Mouse (Mus musculus) embryonic stem cell, embryonic (primary cell): ENCODE data around the gene Cmas.

Experiments used
- CTCF ChIA-PET, 4 experiments: fragments of 300-600 bp in 2 of 4; fragments of 350-600 bp in 2 of 4; sonication (Branson Sonifier 250); formaldehyde crosslinking; loops; one replicate each; lab custom pipeline; 2022; ENCODE audit warnings: inconsistent platforms in 2 of 4; lab: Charles Lee
- POLR2A ChIA-PET, 4 experiments: fragments of 300-600 bp in 2 of 4; fragments of 350-600 bp in 2 of 4; sonication (Branson Sonifier 250); formaldehyde crosslinking; loops; one replicate each; lab custom pipeline; 2022; ENCODE audit warnings: antibody characterized with exemption in 4 of 4, inconsistent platforms in 1 of 4; lab: Charles Lee

Gene Cmas

GRCm38 (mm10) chr6:142802617-142803525 lies 46.4 kb downstream of the Cmas start:
- POLR2A ChIA-PET, result no interaction called here
- CTCF ChIA-PET, result interaction anchor here in 1 of 4 experiments (0.7 kb wide), 1 partner anchor 1807 kb away, joined by 3 read pairs; no protein-coding TSS in a partner anchor

DNA sequence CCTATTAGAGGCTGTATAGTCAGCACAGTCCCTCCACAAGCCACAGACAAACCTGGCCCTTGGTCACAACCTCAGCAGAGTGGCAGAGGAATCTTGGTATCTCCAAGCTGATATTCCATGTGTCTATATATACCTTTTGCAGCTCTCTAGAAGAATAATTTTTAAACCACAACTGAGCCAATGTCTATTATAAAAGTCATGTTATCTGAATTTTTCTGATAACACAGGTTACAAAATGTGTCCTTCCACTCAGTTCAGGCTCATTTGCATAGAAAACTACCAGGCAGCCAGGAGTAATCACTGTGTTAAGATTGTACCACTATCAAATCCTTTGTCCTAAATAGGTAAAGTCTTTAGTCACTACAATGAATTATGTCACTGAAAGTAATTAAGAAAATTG lies 47.9 kb downstream of the Cmas start, which contains the start of gene Sult6b2:
Gene Sult6b2 (minus strand): TSS at position 101 of the 400 bp plus-strand sequence.
- CTCF ChIA-PET, result no interaction called here
- POLR2A ChIA-PET, result no interaction called here

- ChIA-PET CTCF (interaction anchor here in 1 of 4 experiments (0.6 kb wide), 1 partner anchor 20 kb away, joined by 5 read pairs; no protein-coding TSS in a partner anchor), POLR2A (no interaction called here)
These were observed 49.8 kb downstream of the Cmas start for GRCm38 (mm10) chr6:142806326-142806725.

- ChIA-PET CTCF (interaction anchor here in 2 of 4 experiments (0.5 to 0.7 kb wide), 3 partner anchors 27 to 359 kb away, joined by 3 to 6 read pairs (median 4); no protein-coding TSS in a partner anchor), POLR2A (interaction anchor here in 3 of 4 experiments (0.6 to 0.9 kb wide), 3 partner anchors 24 to 394 kb away, joined by 3 to 5 read pairs (median 4); no protein-coding TSS in a partner anchor)
These were observed 53.0 kb downstream of the Cmas start for GRCm38 (mm10) chr6:142809373-142810098.

- CTCF ChIA-PET, result interaction anchor here in 2 of 4 experiments (0.5 to 0.7 kb wide), 2 partner anchors 27 to 358 kb away, joined by 3 to 6 read pairs; no protein-coding TSS in a partner anchor
- POLR2A ChIA-PET, result interaction anchor here in 2 of 4 experiments (0.6 to 0.9 kb wide), 3 partner anchors 25 to 143 kb away, joined by 3 to 4 read pairs (median 3); no protein-coding TSS in a partner anchor
These were observed 53.8 kb downstream of the Cmas start for GRCm38 (mm10) chr6:142810239-142810638.

- POLR2A ChIA-PET, result interaction anchor here in 1 of 4 experiments (0.6 kb wide), 1 partner anchor 63 kb away, joined by 3 read pairs; no protein-coding TSS in a partner anchor
- CTCF ChIA-PET, result interaction anchor here in 2 of 4 experiments (1.0 kb wide), 2 partner anchors 34 to 152 kb away, joined by 3 read pairs; partner anchors contain the start of gene St8sia1 (in 1 of the 2)
These were observed 56.5 kb downstream of the Cmas start for GRCm38 (mm10) chr6:142812969-142813368.

DNA sequence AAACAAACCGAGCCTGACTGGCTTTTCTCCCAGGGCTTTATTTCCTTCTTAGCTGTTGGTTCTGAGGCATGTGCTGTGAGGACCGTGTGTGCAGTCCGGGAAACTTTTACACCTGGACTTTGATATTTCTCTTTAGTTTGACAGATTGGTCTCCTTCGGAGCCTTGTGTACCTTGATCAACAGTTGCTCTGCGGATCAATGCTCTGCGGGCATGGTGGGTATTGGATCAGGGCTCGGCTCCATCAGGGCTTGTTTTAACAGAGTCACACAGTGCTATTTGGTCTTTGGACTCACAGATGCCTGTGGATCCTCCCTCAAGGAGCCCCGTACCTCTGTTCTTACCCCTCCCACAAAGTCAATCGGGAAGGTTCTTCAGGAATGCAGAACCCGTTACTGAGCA lies 57.5 kb downstream of the Cmas start:
- ChIA-PET POLR2A (no interaction called here), CTCF (interaction anchor here in 3 of 4 experiments (0.6 to 1.3 kb wide), 8 partner anchors 9 to 151 kb away, joined by 3 to 9 read pairs (median 4); partner anchors contain the start of genes Cmas (in 1 of the 3) and St8sia1 (in 1 of the 3))

DNA sequence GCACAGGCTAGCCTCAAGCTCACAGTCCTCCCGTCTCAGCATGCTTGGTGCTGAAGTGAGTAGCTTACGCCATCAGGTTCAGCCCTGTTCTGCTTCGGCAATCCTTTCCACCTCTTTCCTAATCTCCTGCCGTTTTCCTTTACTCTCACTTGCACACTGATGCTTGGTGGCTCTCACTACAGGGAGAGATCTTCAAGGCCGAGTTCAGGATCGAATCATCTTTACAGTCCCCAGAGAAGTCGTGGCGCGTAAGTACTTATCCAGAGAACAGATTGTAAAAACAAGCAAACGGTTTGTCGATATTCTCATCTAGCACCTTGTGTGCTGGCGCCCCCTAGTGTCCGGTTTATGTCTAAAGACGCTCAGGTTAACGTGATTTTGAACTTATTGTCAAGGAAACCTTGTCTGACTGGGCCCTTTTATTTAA lies 58.0 kb downstream of the Cmas start:
- ChIA-PET POLR2A (no interaction called here), CTCF (interaction anchor here in 3 of 4 experiments (0.6 to 1.3 kb wide), 8 partner anchors 9 to 150 kb away, joined by 3 to 9 read pairs (median 4); partner anchors contain the start of genes Cmas (in 1 of the 3) and St8sia1 (in 1 of the 3))

DNA sequence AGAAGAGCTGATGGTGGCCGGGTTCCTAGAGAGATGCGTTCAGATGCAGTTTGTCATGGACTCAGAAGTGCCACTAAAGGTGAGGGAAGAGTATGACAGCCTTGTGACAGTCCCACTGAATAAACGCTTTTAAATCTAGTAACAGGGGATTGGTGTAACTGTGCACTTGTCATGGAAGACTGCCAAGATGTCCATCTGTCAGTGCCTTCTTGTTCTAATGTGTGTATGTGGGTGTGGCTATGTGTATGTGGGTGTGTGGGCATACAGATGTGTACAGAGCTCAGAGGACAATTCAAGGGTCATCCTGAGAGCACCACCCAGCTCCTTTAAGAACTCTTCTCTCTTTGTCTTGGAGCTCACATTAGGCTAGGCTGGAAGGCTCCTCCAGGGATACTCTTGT lies 59.0 kb downstream of the Cmas start:
- ChIA-PET POLR2A (no interaction called here), CTCF (interaction anchor here in 2 of 4 experiments (0.6 to 1.0 kb wide), 3 partner anchors 11 to 959 kb away, joined by 3 read pairs; no protein-coding TSS in a partner anchor)

GRCm38 (mm10) chr6:142818306-142818705 lies 61.8 kb downstream of the Cmas start:
- ChIA-PET POLR2A (no interaction called here), CTCF (no interaction called here)

DNA sequence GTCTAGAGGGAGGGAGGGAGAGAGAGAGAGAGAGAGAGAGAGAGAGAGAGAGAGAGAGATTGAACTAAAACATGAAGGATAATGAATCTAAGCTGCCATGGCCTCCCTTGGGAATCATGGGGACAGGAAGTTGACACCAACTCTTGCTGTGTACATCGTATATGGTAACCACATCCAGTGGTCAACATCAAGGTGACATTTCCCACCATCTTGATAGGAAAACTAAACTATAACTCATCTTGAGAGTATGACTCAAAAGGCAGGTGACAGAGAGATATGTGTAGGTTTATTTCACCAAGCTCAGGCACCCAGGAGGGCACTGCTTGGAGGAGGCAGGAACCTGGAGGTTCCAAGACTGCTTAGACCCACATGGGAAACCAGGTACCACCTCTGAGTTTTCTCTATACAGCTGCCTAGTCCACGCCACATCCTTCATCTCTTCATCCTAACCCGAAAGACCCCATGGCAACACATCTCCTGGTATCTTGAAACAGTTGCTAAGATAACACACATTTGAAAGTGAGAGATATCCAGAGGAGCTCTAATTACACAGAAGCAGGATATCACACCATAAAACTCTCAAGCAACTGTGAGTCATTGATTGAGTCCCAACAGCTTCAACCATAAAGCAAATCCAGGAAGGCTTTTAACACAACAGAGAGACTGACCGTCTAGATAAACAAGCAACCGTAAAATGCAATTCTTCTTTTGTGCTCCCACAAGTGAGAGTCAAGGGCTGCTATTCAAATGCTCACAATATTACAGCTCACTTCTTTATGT lies 66.7 kb downstream of the Cmas start:
- ChIA-PET CTCF (interaction anchor here in 3 of 4 experiments (0.6 to 0.7 kb wide), 3 partner anchors 9 to 371 kb away, joined by 3 to 9 read pairs (median 3); no protein-coding TSS in a partner anchor), POLR2A (no interaction called here)
